Mouse (Mus musculus) MEL (cell line): ENCODE measurements at regions not wholly inside any gene's neighbourhood (a gene's known extent, or its start where the extent isn't known, plus 50 kb on each side); places are given as distances from the start of the nearest gene placed in this dataset.

Experiments
- DNase-seq: peaks from one replicate; pipeline ENCODE4 v3.0.0; 2011; ENCODE audit warnings: low read depth, low spot score
- H3K27ac ChIP-seq: 2 replicates; pipeline ENCODE4 v1.5.1; 2012; ENCODE audit warnings: low read depth, mild to moderate bottlenecking, control low read depth, low read length, moderate library complexity; ENCODE audit not compliant: control insufficient read depth
- H3K27me3 ChIP-seq, 2 experiments: fragments of 150-350 bp in 1 of 2; sonication (generic) in 1 of 2; 2 replicates each; pipeline ENCODE4 v1.6.1; 2012; ENCODE audit warnings: low read length in 2 of 2, mild to moderate bottlenecking in 2 of 2, improper control_type of control experiment in 1 of 2, moderate library complexity in 1 of 2; ENCODE audit not compliant: insufficient read depth in 2 of 2, control insufficient read depth in 1 of 2
- H3K36me3 ChIP-seq, 2 experiments: 2 replicates each; pipeline ENCODE4 v1.6.1; 2012 to 2014; ENCODE audit warnings: low read length in 2 of 2, improper control_type of control experiment in 1 of 2, inconsistent platforms in 1 of 2, mild to moderate bottlenecking in 1 of 2; ENCODE audit not compliant: insufficient read depth in 2 of 2, control insufficient read depth in 1 of 2
- H3K4me1 ChIP-seq, 2 experiments: fragments of 150-350 bp in 1 of 2; sonication (generic) in 1 of 2; 2 replicates each; pipeline ENCODE4 v1.6.1; 2012; ENCODE audit warnings: low read length in 2 of 2, improper control_type of control experiment in 1 of 2, mild to moderate bottlenecking in 1 of 2; ENCODE audit not compliant: insufficient read depth in 2 of 2, control insufficient read depth in 1 of 2
- H3K4me3 ChIP-seq, 2 experiments: fragments of 150-350 bp in 1 of 2; sonication (generic) in 1 of 2; 2 replicates each; pipeline ENCODE4 v1.5.1; 2012; ENCODE audit warnings: low read depth in 2 of 2, low read length in 2 of 2, mild to moderate bottlenecking in 2 of 2, moderate library complexity in 2 of 2, control low read depth in 1 of 2, improper control_type of control experiment in 1 of 2; ENCODE audit not compliant: control insufficient read depth in 1 of 2, insufficient read depth in 1 of 2
- H3K79me2 ChIP-seq: 2 replicates; pipeline ENCODE4 v1.6.1; 2012; ENCODE audit warnings: mild to moderate bottlenecking, low read length, moderate library complexity; ENCODE audit not compliant: control insufficient read depth, poor library complexity, insufficient read depth
- H3K9ac ChIP-seq: 2 replicates; pipeline ENCODE4 v1.6.1; 2012; ENCODE audit warnings: low read depth, mild to moderate bottlenecking, control low read depth, low read length, moderate library complexity; ENCODE audit not compliant: control insufficient read depth, poor library complexity, severe bottlenecking
- H3K9me3 ChIP-seq: fragments of 150-350 bp; sonication (generic); replicated peaks from 2 replicates; pipeline ENCODE4 v1.6.1; 2012; ENCODE audit warnings: mild to moderate bottlenecking, low read length, improper control_type of control experiment, moderate library complexity; ENCODE audit not compliant: insufficient read depth
- BHLHE40 ChIP-seq: IDR thresholded peaks from 2 replicates; pipeline ENCODE4 v1.6.1; 2012; ENCODE audit warnings: low read depth, mild to moderate bottlenecking, inconsistent platforms, low read length, improper control_type of control experiment, borderline replicate concordance
- CHD1 ChIP-seq: IDR thresholded peaks from 2 replicates; pipeline ENCODE4 v1.6.1; 2012; ENCODE audit warnings: low read depth, mild to moderate bottlenecking, inconsistent platforms, low read length, improper control_type of control experiment
- ELF1 ChIP-seq: IDR thresholded peaks from 2 replicates; pipeline ENCODE4 v1.6.1; 2014; ENCODE audit warnings: low read depth, mild to moderate bottlenecking, inconsistent platforms, low read length, improper control_type of control experiment, moderate library complexity
- EP300 ChIP-seq, 2 experiments: IDR thresholded peaks; 2 replicates each; pipeline ENCODE4 v1.6.1; 2011; ENCODE audit warnings: improper control_type of control experiment in 2 of 2, low read length in 2 of 2, low read depth in 1 of 2, mild to moderate bottlenecking in 1 of 2
- ETS1 ChIP-seq: IDR thresholded peaks from 2 replicates; pipeline ENCODE4 v1.6.1; 2012; ENCODE audit warnings: low read depth, mild to moderate bottlenecking, inconsistent platforms, low read length, improper control_type of control experiment, moderate library complexity
- KAT2A ChIP-seq: conservative IDR thresholded peaks from 2 replicates; pipeline ENCODE4 v1.6.1; 2012; ENCODE audit warnings: low read depth, low read length, improper control_type of control experiment, inconsistent platforms
- MEF2A ChIP-seq: IDR thresholded peaks from 2 replicates; pipeline ENCODE4 v1.6.1; 2014; ENCODE audit warnings: low read depth, mild to moderate bottlenecking, inconsistent platforms, low read length, improper control_type of control experiment; ENCODE audit not compliant: poor library complexity, insufficient replicate concordance, severe bottlenecking; ENCODE audit errors: extremely low read depth
- MXI1 ChIP-seq: IDR thresholded peaks from 2 replicates; pipeline ENCODE4 v1.6.1; 2011; ENCODE audit warnings: mild to moderate bottlenecking, low read depth, low read length, improper control_type of control experiment
- NELFE ChIP-seq: IDR thresholded peaks from 2 replicates; pipeline ENCODE4 v1.6.1; 2011; ENCODE audit warnings: low read depth, low read length, improper control_type of control experiment
- NRF1 ChIP-seq: IDR thresholded peaks from 2 replicates; pipeline ENCODE4 v1.6.1; 2014; ENCODE audit warnings: low read depth, mild to moderate bottlenecking, inconsistent platforms, low read length, improper control_type of control experiment, moderate library complexity; ENCODE audit not compliant: poor library complexity, insufficient read depth, severe bottlenecking
- POLR2AphosphoS5 ChIP-seq: IDR thresholded peaks from 2 replicates; pipeline ENCODE4 v1.6.1; 2012; ENCODE audit warnings: low read depth, borderline replicate concordance, mild to moderate bottlenecking, inconsistent platforms, low read length, moderate library complexity, mixed read lengths
- RAD21 ChIP-seq: IDR thresholded peaks from 2 replicates; pipeline ENCODE4 v1.6.1; 2011; ENCODE audit warnings: mild to moderate bottlenecking, low read depth, low read length, improper control_type of control experiment
- SMC3 ChIP-seq: IDR thresholded peaks from 2 replicates; pipeline ENCODE4 v1.6.1; 2011; ENCODE audit warnings: low read depth, low read length, improper control_type of control experiment
- USF1 ChIP-seq: IDR thresholded peaks from 2 replicates; pipeline ENCODE4 v1.6.1; 2014; ENCODE audit warnings: low read depth, mild to moderate bottlenecking, inconsistent platforms, low read length, improper control_type of control experiment, moderate library complexity
- USF2 ChIP-seq, 2 experiments: IDR thresholded peaks; 2 replicates each; pipeline ENCODE4 v1.6.1; 2011 to 2012; ENCODE audit warnings: improper control_type of control experiment in 2 of 2, low read length in 2 of 2, borderline replicate concordance in 1 of 2, inconsistent platforms in 1 of 2, low read depth in 1 of 2, mild to moderate bottlenecking in 1 of 2; ENCODE audit not compliant: insufficient read depth in 1 of 2

- no peak overlapping the region for H3K27ac ChIP-seq
- TF ChIP-seq ELF1 (no peak), NRF1 (no peak), MEF2A (no peak), CHD1 (no peak), MXI1 (no peak), BHLHE40 (no peak), RAD21 (no peak), EP300 (IDR thresholded peaks at IDR 0.05; ENCODE audit: low read depth in 1 of 2, low read length in 2 of 2) (no peak)
- no peaks in the 10 kb centered on the region for H3K9me3 ChIP-seq
These were observed 236.6 kb downstream of the Ikzf2 start for GRCm38 (mm10) chr1:69450455-69450854.

GRCm38 (mm10) chr1:69447276-69447675 is 239.8 kb downstream of the Ikzf2 start:
- TF ChIP-seq SMC3 = no peak
- TF ChIP-seq USF2 (IDR thresholded peaks at IDR 0.05; ENCODE audit: borderline replicate concordance in 1 of 2, insufficient read depth in 1 of 2, low read depth in 1 of 2, low read length in 2 of 2) = no peak
- no peak for TF ChIP-seq NELFE
- TF ChIP-seq ETS1 = no peak
- no peak for TF ChIP-seq CHD1
- no peak for TF ChIP-seq RAD21
- TF ChIP-seq USF1 = no peak
- no peak for TF ChIP-seq KAT2A
- no peak for TF ChIP-seq POLR2AphosphoS5
- Histone ChIP-seq H3K9me3 (no peaks in the 10 kb centered on the region), H3K36me3 (no peaks in the 10 kb centered on the region), H3K79me2 (no peaks in the 10 kb centered on the region), H3K9ac (no peak overlapping the region), H3K4me3 (no peak overlapping the region), H3K4me1 (no peaks in the 10 kb centered on the region), H3K27ac (no peak overlapping the region), H3K27me3 (no peaks in the 10 kb centered on the region)
- DNase-seq = no peak

More at GRCm38 (mm10) chr1:69450455-69450854, 236.6 kb downstream of the Ikzf2 start:
- no peaks in the 10 kb centered on the region for H3K79me2 ChIP-seq
- DNase-seq = no peak
- H3K36me3 ChIP-seq = no peaks in the 10 kb centered on the region
- no peak overlapping the region for H3K4me3 ChIP-seq
- H3K4me1 ChIP-seq = no peaks in the 10 kb centered on the region
- H3K27me3 ChIP-seq = no peaks in the 10 kb centered on the region
- H3K9ac ChIP-seq = no peak overlapping the region
